Mouse (Mus musculus): ENCODE measurements around the gene Fgf12.

Fgf12 gene

DNA sequence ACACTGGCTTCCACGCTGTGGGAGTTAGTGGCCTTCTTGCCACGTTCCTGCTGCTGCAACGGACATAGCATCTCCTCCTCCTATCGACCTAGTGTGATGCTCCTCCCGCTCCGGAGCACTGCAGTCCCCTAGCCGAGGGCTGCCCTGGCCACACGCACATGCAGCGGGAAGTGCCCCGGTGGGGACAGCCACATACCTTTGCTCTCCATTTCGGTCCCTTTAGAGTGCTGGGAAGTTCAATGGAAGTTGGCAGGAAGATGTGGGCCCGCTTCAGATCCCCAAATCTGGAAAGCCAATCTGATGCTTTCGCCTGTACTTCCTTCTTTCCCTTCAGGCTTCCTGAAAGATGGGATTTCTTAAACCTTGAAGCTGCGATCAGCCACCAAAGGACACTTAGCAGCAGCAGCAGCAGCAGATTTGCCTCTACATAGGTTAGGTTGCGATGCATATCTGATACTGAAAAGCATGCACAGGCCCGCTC, at the start of gene Fgf12:
Gene Fgf12, minus strand, starts transcription at position 431 of the 481 bp plus-strand sequence.
- peak; percentile 17 for DNase-seq

GRCm38 (mm10) chr16:28793115-28793514, 40.2 kb upstream of the Fgf12 start:
- DNase-seq = peak; percentile 40

GRCm38 (mm10) chr16:28770276-28770675, 17.4 kb upstream of the Fgf12 start:
- DNase-seq = no peak

DNA sequence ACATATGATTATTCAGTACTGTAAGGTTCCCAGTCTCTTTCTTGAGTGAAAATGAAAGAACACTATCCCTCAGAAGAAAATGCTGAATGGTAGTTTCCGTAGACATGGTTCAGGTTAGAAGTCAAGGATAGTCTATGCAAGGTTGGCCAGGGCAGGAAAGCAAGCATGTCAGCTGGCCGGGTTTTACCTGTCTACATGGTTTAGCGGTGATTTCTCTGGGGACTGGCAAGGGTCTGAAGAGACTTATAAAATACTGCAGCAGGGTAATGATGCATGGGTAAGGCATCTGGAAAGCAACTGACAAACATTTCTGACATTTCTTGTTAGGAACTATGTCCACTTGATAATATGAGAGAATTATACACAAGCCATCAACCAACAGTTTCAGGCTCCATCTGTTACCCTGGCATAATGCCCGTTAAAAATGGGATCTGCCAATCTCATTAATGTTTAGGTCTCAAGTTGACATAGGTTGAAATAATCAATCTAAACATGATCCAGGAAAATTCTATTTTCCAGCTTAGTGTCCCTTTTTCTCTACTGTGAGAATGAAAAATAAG, 8.6 kb upstream of the Fgf12 start:
- no peak for DNase-seq

DNA sequence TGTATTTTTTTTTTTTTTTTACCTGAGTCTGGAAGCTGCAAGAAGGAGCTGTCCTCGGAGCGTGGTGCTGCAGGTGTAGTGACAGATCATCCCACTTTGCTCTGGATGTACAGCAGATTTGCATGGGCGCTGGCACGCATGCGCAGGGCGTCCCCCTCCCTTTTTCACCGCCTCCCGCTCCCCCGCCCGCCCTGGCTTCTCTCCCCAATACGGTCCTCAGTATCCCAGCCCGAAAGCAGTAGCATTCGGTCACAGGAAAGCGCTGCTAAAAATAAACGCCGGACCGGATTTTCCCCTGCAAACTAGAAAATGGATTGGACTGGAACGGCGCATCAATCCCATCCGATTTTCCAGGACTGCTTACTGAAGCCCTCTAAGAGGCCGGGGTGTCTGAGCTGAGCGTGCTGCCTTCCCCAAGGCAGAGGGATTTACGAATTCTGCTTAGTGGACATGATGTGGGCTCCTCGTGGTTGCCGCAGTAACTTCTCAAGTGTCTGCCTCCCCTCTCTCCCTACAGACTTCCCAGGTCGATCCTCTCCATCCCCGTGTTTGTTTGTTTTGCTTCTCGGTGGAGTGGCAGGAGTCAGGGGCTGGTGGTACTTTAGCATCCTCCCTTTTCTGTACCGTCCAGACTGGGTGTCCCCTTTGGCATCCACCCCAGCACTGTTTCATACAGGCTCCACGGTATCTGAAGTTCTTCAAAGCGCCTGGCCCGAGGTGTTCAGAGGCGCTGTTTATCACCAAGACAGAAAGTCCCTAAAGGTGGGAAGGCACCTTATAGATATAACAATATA, 453 bp upstream of the Fgf12 start:
- peak; percentile 91 for DNase-seq

DNA sequence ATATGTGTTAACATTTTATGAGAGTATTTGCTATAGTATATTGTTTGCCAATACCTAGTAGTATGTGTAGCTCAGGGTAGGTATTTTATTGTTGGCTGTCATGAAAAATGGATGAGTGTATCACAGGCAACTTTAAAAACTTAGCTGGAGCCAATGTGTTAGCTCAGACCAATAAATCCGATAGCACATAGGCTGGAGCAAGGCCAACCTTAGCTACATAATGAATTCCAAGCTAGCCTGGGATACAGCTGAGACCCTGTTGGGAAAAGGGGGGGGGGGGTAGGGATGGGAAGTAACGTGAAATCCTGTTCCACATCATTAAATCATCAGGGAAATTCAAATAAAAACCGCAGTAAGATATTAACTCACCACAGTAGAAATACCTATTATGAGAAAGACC, 18.4 kb downstream of the Fgf12 start:
- DNase-seq = no peak

GRCm38 (mm10) chr16:28726792-28727191, 26.1 kb downstream of the Fgf12 start:
- DNase-seq = no peak

DNA sequence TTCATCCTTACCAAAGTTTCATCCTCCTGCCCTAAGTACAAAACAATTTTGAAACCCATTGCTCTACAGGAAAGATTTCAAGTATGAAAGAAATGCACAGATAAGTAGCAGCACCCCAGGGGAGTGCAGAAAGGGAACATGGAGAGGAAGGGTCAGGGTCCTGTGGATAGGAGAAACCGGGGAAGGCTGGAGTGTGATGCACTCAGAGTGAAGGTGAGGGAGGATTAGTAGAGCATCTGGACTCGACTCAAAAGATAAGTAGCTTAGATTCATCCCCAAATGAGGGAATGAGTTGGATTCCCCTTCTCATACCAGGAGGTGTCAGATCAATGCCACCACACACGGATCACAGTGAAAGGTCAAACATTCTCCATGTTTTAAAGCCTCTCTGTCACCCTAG, 46.2 kb downstream of the Fgf12 start:
- DNase-seq = no peak

GRCm38 (mm10) chr16:28700346-28700745, 52.5 kb downstream of the Fgf12 start:
- no peak for DNase-seq

- DNase-seq = no peak
Observed at GRCm38 (mm10) chr16:28696851-28697250, 56.0 kb downstream of the Fgf12 start.

DNA sequence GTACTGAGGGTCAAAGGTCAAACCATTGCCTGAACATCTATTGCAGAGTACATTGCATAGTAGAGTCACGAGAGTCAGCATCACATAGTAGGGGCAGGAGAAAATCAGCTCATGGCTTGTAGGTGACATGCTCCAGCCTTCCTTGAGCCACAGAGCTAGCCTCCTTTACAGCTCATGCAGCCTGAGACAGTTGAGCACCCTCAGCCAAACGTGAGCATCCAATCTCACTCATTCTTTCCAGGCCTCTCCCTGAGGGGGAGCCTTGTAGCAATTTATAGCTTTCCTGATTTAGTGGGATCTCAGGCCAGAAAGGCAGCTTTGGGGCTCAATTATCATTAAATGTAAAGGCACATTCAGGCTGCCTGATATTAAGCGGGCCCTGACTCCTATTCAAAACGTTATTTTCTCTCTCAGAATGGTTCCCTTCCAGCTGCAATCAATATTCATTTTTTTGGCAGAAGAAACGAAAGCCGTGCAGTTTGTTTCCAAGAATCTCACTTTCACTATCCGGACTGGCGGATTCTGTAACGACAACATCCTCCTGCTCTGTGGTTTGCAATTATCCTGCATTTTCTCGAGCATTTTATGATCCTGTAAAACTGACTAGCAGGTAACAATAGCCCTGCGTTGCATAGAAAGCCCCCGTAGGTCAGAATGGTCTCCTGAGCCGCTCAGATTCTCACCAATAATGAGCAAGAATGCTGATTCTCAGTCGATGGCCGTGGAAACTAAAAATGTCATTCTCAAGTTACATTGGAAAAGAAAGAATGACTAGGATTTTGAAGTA, 58.6 kb downstream of the Fgf12 start:
- DNase-seq = no peak

- no peak for DNase-seq
Observed at GRCm38 (mm10) chr16:28688861-28689385, 63.9 kb downstream of the Fgf12 start.

- DNase-seq = no peak
Observed at GRCm38 (mm10) chr16:28681625-28682024, 71.2 kb downstream of the Fgf12 start.

- no peak for DNase-seq
Observed at GRCm38 (mm10) chr16:28668815-28669347, 84.0 kb downstream of the Fgf12 start.

GRCm38 (mm10) chr16:28652640-28653039, 100.2 kb downstream of the Fgf12 start:
- DNase-seq = no peak

DNA sequence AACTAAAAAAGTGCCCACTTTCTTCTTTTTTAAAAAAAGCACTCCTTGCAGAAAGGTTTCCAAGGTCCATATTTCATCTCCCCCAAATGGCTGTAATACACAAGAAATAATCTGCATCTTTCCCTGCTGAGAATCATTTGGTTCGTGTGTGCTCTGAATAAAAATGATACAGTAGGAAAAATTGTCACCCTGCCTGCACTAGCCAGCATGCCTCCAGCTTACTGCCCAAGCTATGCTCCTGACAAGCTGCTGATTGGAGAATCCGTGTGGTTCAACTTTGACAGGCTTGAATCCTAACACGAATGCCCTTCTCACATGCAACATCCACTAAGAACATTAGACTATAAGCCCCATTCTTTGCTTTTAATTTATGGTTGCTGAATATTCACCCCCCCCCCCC, 102.3 kb downstream of the Fgf12 start:
- no peak for DNase-seq

GRCm38 (mm10) chr16:28645030-28645429, 107.8 kb downstream of the Fgf12 start:
- no peak for DNase-seq

DNA sequence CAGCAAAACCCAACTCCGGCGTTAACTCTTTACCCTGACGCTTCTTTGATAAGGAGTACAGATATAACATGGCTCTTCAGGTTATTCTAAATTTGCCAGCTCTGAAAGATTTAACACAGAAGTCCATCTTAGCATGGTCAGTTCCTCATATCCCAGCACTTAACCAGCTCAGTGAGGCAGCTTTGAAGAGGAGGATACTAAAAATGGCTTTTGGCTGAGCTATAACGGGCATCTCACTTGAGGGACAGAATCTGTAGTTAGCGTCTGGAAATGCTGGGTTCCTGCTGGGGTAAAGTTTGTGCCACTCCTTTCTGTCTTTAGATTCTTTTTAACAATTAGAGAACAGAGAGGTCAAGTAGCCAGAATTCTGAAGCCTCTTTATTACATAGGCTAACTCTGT, 121.1 kb downstream of the Fgf12 start:
- DNase-seq = no peak

- no peak for DNase-seq
Observed at GRCm38 (mm10) chr16:28630771-28631484, 121.9 kb downstream of the Fgf12 start.

- no peak for DNase-seq
Observed at GRCm38 (mm10) chr16:28626259-28626658, 126.6 kb downstream of the Fgf12 start.

DNA sequence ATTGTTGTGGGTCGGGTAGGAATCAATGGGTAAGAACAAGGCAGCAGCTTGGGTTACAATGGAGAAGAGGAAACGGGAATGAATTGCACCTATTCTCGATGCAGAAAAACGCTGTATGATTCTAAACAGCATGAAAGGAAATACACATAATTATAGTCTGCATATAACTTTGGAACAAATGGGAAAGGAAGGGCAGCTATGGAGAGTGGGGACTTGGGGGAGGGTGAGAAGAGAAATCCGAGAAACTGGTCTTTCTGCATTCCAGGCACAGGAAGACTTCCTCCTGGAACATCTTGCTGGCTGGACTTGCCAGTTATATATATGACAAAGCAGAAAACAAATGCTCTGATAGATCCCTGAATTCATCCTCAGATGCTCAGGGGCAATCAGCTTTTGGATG, 127.2 kb downstream of the Fgf12 start:
- no peak for DNase-seq

DNA sequence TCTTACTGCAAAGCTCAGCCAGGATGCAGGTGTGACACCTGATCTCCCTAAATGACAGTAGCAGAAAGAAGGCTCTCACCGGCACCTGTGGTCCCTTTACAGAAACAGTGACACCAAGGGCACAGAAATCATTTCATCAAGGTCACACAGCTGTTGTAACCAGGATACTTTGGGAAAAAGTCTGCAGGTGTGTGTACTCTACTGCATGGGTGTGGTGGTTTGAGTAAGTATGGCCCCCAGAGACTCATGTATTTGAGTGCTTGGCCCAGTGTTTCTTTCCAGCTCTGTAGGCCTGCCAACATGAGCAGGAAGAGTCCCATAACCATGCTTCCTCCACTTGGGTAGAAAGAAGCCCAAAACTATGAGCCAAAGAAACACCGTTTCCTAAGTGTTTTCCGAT, 138.5 kb downstream of the Fgf12 start:
- no peak for DNase-seq

DNA sequence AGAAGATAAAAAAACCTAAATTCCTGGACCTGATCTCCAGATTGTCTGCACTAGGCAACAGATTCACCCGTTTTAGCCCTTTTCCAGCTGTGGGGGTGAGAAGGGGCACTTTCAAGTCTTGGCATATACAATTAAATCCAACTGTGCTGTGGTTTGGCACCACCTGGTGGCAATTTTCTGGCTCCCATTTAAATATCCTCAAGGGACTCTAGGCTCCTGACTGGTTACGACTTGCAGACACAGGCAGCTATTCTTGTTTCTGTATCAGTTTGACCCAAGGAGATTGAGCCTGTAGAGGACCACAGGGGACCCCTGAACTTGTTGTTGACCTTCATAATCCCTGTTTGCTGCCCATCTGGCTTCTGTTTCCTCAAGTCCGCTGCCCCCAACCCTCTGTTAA, 141.9 kb downstream of the Fgf12 start:
- DNase-seq = peak; percentile 51
